Mouse (Mus musculus) lung, postnatal 0 days (tissue): ENCODE measurements around the gene Ppip5k1. TPM values are rescaled to one million over a fixed set of nuclear protein-coding genes. Genes with fewer than 3 reads are reported as not detected.

Source experiments
- ATAC-seq: fragments of 200-750 bp; cut with Nextera tagmentation; 2 replicates; pipeline ENCODE4 v1.8.0; 2017; ENCODE audit warnings: moderate library complexity
- DNase-seq: peaks from one replicate; pipeline ENCODE4 v3.0.0-alpha.2; 2016; ENCODE audit warnings: low spot score
- H3K27ac ChIP-seq: fragments of 300-500 bp; sonication (generic); 2 replicates; pipeline ENCODE4 v1.5.1; 2014; ENCODE audit warnings: antibody characterized with exemption, mild to moderate bottlenecking, low read length, mixed read lengths
- H3K27me3 ChIP-seq: fragments of 300-500 bp; sonication (generic); replicated peaks from 2 replicates; pipeline ENCODE4 v1.6.1; 2014; ENCODE audit warnings: low read length, mixed read lengths; ENCODE audit not compliant: insufficient read depth
- H3K36me3 ChIP-seq: fragments of 300-500 bp; sonication (generic); 2 replicates; pipeline ENCODE4 v1.6.1; 2014; ENCODE audit warnings: low read length, mixed read lengths; ENCODE audit not compliant: insufficient read depth
- H3K4me1 ChIP-seq: fragments of 300-500 bp; sonication (generic); 2 replicates; pipeline ENCODE4 v1.6.1; 2014; ENCODE audit warnings: antibody characterized with exemption, low read depth, low read length, mixed read lengths; ENCODE audit not compliant: insufficient read depth
- H3K4me2 ChIP-seq: fragments of 300-500 bp; sonication (generic); replicated peaks from 2 replicates; pipeline ENCODE4 v1.6.1; 2014; ENCODE audit warnings: low read depth, mild to moderate bottlenecking, low read length, moderate library complexity, mixed read lengths
- H3K4me3 ChIP-seq: fragments of 300-500 bp; sonication (generic); 2 replicates; pipeline ENCODE4 v1.5.1; 2014; ENCODE audit warnings: low read depth, low read length
- H3K9ac ChIP-seq: fragments of 300-500 bp; sonication (generic); replicated peaks from 2 replicates; pipeline ENCODE4 v1.6.1; 2014; ENCODE audit warnings: low read depth, mild to moderate bottlenecking
- H3K9me3 ChIP-seq: fragments of 300-500 bp; sonication (generic); 2 replicates; pipeline ENCODE4 v1.6.1; 2016; ENCODE audit warnings: low read length, mixed read lengths
- CTCF ChIP-seq: IDR thresholded peaks from 2 replicates; pipeline ENCODE4 v1.5.1; 2016; ENCODE audit warnings: antibody characterized with exemption, mild to moderate bottlenecking
- EP300 ChIP-seq: IDR thresholded peaks from 2 replicates; pipeline ENCODE4 v1.6.1; 2016; ENCODE audit warnings: antibody characterized with exemption, mild to moderate bottlenecking, control low read depth
- WGBS: fragments of 180-500 bp; shearing (Covaris S2); extraction: QIAGEN DNeasy Blood & Tissue Kit; methylation state at CpG from one replicate; pipeline ENCODE4 v1.1.7; 2014; 5-methylcytosine and 5-hydroxymethylcytosine counted together
- polyA plus RNA-seq: library from polyadenylated mRNA; unstranded; fragments of >200 nt; fragmentation: Nextera tagmentation; extraction: Ambion mirVana; gene quantifications from 2 replicates; pipeline ENCODE4 v1.2.1, GENCODE M21; 2015

Ppip5k1 gene
- polyA plus RNA-seq, 1 experiment from 2014 or later: 9.7 TPM

DNA sequence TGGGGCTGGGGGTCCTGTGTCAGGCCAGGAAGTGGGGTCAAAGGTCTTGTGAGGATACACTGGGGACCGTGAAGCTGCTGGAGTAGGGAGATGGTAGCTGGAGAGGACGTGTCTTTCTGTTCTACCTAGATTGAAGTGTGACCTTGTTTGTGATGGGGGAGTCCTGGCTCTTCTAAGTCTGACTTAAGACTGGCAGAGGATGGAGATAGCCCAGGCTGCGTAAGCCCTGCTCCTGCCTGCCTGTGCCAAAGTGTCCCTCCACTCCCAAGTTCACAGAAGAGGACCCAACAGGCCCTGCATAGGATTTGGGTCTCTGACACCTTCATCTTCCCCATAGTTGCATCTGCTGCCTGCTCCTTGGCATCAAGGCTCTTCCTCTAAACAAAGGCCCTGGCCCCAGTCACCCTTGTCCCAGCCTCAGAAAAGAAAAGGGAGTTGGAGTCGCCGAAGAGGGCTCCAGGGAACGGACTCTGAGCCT is 58.4 kb downstream of the Ppip5k1 start:
- Histone ChIP-seq H3K4me3 (no peak overlapping the region), H3K9ac (no peak overlapping the region), H3K36me3 (no peaks in the 10 kb centered on the region), H3K4me1 (peaks cover 7% of the 10 kb centered on the region; the same call in 1 of the 2 replicates), H3K27me3 (no peaks in the 10 kb centered on the region), H3K9me3 (no peaks in the 10 kb centered on the region), H3K27ac (no peak overlapping the region), H3K4me2 (no peak overlapping the region)
- ATAC-seq (no peak), DNase-seq (no peak)
- TF ChIP-seq EP300: no peak
- no peak for TF ChIP-seq CTCF
- 31% methylated on average over 6 of the region's 6 CpGs for WGBS

DNA sequence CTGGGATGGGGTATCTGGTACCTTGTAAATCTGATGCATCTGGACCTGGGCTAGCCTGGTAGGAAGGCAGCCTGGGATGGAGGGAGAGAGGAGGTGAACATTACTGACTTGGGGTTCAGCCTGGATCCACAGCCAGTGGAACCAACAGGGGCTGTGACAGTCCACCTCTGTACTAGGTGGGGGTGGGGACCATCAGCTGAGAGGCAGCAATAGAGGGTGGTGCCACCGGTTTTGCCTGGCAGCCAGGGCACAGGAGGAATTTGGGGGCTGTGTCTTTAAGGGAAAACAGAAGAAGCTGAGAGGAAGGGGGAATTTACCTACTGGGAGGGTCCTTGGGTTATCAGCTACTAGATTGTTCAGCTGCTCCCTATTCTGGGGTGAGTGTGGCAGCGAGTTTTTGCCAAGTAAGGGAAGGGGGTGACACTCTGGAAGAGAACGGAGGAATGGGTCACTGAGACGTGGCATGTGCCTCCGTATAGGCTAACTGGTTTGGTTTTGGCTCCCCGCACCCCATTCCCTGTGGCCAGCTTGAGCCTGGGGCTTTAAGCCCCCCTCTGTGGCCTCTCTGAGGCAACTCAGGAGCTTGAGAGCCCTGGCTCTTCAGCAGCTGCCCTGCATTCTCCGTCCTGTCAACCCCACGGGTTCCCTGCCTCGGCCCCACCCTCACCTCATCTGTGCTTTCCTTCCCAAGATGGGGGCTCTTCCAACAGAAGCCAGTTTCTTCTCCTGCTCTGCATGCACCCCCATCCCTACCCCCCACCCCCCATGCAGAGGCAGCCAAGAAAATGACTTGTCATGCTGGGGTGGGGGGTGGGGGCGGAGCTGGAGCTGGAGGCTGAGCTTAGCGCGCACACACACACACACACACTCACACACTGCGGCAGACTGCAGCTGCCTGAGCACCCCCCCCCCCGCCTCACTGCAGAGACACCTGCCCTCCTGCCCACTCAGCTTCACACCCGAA is 59.3 kb downstream of the Ppip5k1 start:
- Histone ChIP-seq H3K27me3 (0 out of 2 replicates have a peak, but pooled peaks cover 4% of the 10 kb centered on the region), H3K4me1 (peaks cover 7% of the 10 kb centered on the region; the same call in 1 of the 2 replicates), H3K9me3 (no peaks in the 10 kb centered on the region), H3K9ac (no peak overlapping the region), H3K4me2 (peak overlapping the region; percentile 45), H3K27ac (no peak overlapping the region), H3K36me3 (no peaks in the 10 kb centered on the region), H3K4me3 (peak overlapping the region; percentile 17)
- 6% methylated on average over 15 of the region's 15 CpGs for WGBS
- DNase-seq (peak; percentile 14), ATAC-seq (peak; percentile 12; the same call in 1 of the 2 replicates)
- TF ChIP-seq EP300: no peak
- TF ChIP-seq CTCF: no peak

DNA sequence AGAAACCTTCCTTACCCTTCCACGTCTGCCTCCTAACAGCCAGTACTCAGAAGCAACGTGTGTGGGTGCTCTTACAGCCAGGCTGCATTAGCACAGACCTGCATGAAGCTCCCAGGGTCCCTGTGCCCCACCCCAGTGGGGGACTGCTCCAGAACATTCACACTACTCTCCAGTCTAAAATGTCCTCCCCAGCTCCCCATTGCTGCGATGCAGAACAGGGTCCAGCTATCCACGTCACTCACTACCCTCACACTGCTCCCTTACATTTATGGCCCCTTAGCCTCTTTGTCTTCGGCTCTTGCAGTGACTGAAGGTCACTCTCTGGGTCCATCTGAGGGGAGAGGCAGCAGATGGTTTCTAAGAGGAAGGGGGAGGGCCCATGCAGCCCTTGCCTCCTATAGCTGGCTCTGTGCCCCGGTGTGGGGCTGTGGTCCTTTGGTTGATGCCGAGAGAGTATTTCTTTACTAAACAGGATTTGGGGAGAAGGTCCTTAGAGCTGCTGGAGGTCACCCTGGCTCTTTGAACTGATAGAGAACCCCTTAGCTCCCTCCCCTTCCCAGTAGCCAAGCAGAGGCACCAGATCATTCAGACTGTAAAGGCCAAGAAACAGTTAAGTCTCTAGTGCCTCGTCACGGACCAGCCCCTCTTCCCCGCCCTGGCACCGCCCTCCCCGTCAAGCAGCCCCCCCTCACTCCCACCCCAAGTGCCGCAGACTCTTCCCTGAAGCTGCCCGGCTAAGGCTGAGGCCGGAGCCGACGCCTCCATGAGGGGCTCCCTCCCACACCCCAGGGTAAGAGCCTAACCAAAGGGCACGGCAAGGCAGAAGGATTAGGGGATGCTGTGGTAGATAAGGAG is 60.2 kb downstream of the Ppip5k1 start:
- Histone ChIP-seq H3K9ac (no peak overlapping the region), H3K4me2 (peak overlapping the region; percentile 45), H3K4me1 (peaks cover 7% of the 10 kb centered on the region; the same call in 1 of the 2 replicates), H3K9me3 (no peaks in the 10 kb centered on the region), H3K27ac (no peak overlapping the region), H3K4me3 (peak overlapping the region; percentile 17), H3K27me3 (0 out of 2 replicates have a peak, but pooled peaks cover 8% of the 10 kb centered on the region), H3K36me3 (no peaks in the 10 kb centered on the region)
- 1% methylated on average over 18 of the region's 18 CpGs for WGBS
- TF ChIP-seq EP300 (no peak), CTCF (no peak)
- peak; percentile 56 for ATAC-seq
- DNase-seq: peak; percentile 48

DNA sequence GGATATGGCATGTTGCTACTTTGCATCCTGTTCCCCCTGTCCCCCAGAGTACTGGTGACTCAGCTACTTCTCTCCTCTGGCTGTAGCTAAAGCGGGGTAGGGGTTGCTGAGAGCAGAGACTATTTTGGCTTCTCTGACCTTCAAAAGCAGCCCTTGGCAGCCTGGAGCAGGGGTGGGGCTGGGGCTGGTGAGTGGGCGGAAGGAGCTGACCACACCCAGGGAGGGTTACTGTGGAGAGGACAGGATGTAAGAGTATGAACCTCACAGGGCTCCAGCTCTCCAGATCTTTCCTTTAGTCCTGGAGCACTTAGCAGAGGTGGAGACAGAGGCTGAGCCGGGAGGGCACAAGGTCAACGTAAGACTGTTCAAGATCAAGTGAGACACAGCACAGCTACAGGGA is 61.0 kb downstream of the Ppip5k1 start:
- no peak for TF ChIP-seq CTCF
- WGBS: 15% methylated on average over 4 of the region's 4 CpGs
- Histone ChIP-seq H3K9me3 (no peaks in the 10 kb centered on the region), H3K27ac (no peak overlapping the region), H3K4me1 (peaks cover 7% of the 10 kb centered on the region; the same call in 1 of the 2 replicates), H3K36me3 (no peaks in the 10 kb centered on the region), H3K9ac (no peak overlapping the region), H3K4me2 (peak overlapping the region; percentile 45; the same call in 1 of the 2 replicates), H3K4me3 (no peak overlapping the region), H3K27me3 (peaks cover 15% of the 10 kb centered on the region; the same call in 1 of the 2 replicates)
- DNase-seq (peak; percentile 62), ATAC-seq (peak; percentile 67)

DNA sequence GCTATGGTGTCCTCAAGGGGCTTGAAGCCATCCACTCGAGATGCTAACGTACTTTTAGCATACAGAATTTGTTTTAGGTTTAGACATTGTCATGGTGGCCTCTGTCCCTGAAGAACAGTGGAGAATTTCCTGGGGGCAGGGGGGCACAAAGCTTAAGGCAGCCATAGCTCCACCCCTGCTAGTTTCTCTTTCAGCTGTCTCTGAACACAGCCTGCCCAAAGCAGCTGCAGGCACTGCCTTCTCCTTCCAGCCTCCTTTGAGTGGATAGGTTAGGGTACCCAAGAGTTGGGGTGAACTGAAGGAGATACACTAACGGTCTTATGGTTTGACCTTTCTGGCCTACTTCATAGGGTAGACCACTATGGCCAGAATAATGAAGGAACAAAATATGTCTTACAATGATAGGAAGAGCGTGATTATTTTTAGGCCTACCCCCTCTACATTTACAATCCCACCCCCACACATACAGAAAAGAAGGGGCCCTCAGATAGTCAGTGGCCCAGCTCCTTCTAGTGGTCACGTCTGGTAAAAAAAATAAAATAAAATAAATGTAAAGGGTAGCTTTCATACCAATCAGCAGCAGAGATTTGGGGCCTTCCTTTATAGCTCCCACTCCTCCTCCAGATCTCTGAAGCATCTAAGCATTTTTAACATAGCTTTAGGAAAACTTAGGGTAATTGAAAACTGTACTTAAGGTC is 62.7 kb downstream of the Ppip5k1 start:
- ATAC-seq (no peak), DNase-seq (no peak)
- peaks cover 7% of the 10 kb centered on the region; the same call in 1 of the 2 replicates for H3K4me1 ChIP-seq
- H3K4me3 ChIP-seq: no peak overlapping the region
- peaks cover 24% of the 10 kb centered on the region for H3K27me3 ChIP-seq
- no peak overlapping the region for H3K27ac ChIP-seq
- H3K4me2 ChIP-seq: no peak overlapping the region
- no peak overlapping the region for H3K9ac ChIP-seq
- H3K9me3 ChIP-seq: no peaks in the 10 kb centered on the region
- no peaks in the 10 kb centered on the region for H3K36me3 ChIP-seq
- no peak for TF ChIP-seq EP300
- 0 out of 2 replicates have a peak, but pooled peaks have one; percentile 10 for TF ChIP-seq CTCF
- WGBS: 62% methylated on average over 5 of the region's 5 CpGs
